11 mouse cellular contexts compared by ENCODE assay signal in the genomic region with DNA sequence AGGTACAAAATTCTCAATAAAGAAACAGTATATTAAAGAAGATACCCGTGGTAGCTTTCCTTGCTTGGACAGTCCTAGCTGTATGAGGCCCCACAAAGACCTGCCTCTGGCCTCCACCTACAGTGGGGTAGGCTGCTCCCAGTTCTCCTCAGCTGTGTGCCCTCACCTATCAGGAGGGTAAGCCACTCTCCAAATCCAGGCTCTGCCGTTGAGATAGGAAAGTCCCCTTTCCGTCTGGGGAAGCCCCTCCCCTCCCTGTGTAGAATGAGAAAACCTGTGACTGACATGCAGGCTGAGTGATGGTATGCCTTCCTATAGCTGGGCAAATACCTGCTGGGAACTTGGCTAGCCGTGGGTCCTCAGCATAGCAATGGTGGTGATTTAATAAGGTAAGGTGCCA.
DNase-seq lines count a peak whose midpoint lies in the region; ATAC-seq and TF ChIP-seq lines count a peak whose summit lies in the region.
"Had no signal": no experiment of that assay in that cellular context is flagged by ENCODE, and none has a peak within 500 bp of the region (broad histone marks: within the 10 kb centered on the region; RNA-seq: fewer than 3 reads in every experiment).

No protein-coding gene starts in this region.

- H3K36me3 ChIP-seq in forebrain, embryonic 15.5 days, result no peaks in the 10 kb centered on the region
- H3K36me3 ChIP-seq in forebrain, postnatal 0 days (ENCODE audit: insufficient read depth), result no peaks in the 10 kb centered on the region
- H3K36me3 ChIP-seq in lung, embryonic 16.5 days (ENCODE audit: control insufficient read depth, insufficient read depth, low read length), result no peaks in the 10 kb centered on the region
- H3K36me3 ChIP-seq in lung, postnatal 0 days (ENCODE audit: insufficient read depth, low read length), result no peaks in the 10 kb centered on the region
- no peaks in the 10 kb centered on the region for H3K36me3 ChIP-seq in hindbrain, postnatal 0 days (ENCODE audit: insufficient read depth, low read length)
- H3K36me3 ChIP-seq in neural tube, embryonic 15.5 days, result no peaks in the 10 kb centered on the region
- H3K36me3 ChIP-seq: G1E; liver, embryonic 15.5 days had no signal

- intact Hi-C loops in left cerebral cortex, postnatal 4 days (cut with DNase I), result loop anchor here (5.0 kb wide), 1 partner anchor 509 kb away; no protein-coding TSS in a partner anchor

- H3K9ac ChIP-seq in forebrain, embryonic 15.5 days (replicated peaks), result no peak overlapping the region
- H3K9ac ChIP-seq in forebrain, postnatal 0 days, result no peak overlapping the region
- H3K9ac ChIP-seq in lung, embryonic 16.5 days (ENCODE audit: low read length), result no peak overlapping the region
- no peak overlapping the region for H3K9ac ChIP-seq in lung, postnatal 0 days (replicated peaks; ENCODE audit: low read depth)
- no peak overlapping the region for H3K9ac ChIP-seq in hindbrain, postnatal 0 days (replicated peaks; ENCODE audit: low read length)
- H3K9ac ChIP-seq in neural tube, embryonic 15.5 days (replicated peaks), result no peak overlapping the region
- H3K9ac ChIP-seq: limb, embryonic 12.5 days; liver, embryonic 15.5 days had no signal

- H3K27me3 ChIP-seq in forebrain, embryonic 15.5 days, result no peaks in the 10 kb centered on the region
- H3K27me3 ChIP-seq in forebrain, postnatal 0 days (ENCODE audit: insufficient read depth, low read length), result no peaks in the 10 kb centered on the region
- H3K27me3 ChIP-seq in lung, embryonic 16.5 days (ENCODE audit: control insufficient read depth, insufficient read depth, low read depth, low read length), result no peaks in the 10 kb centered on the region
- H3K27me3 ChIP-seq in lung, postnatal 0 days (replicated peaks; ENCODE audit: insufficient read depth, low read length), result no peaks in the 10 kb centered on the region
- H3K27me3 ChIP-seq in hindbrain, postnatal 0 days (ENCODE audit: insufficient read depth, low read length), result no peaks in the 10 kb centered on the region
- no peaks in the 10 kb centered on the region for H3K27me3 ChIP-seq in neural tube, embryonic 15.5 days (replicated peaks)
- H3K27me3 ChIP-seq: limb, embryonic 12.5 days; liver, embryonic 15.5 days had no signal

- H3K4me1 ChIP-seq in forebrain, embryonic 15.5 days, result peaks cover 38% of the 10 kb centered on the region
- peaks cover 15% of the 10 kb centered on the region; the same call in 1 of the 2 replicates for H3K4me1 ChIP-seq in forebrain, postnatal 0 days (ENCODE audit: insufficient read depth)
- H3K4me1 ChIP-seq in lung, embryonic 16.5 days (replicated peaks; ENCODE audit: control insufficient read depth, insufficient read depth, low read length), result peaks cover 16% of the 10 kb centered on the region
- H3K4me1 ChIP-seq in lung, postnatal 0 days (ENCODE audit: insufficient read depth, low read depth, low read length), result no peaks in the 10 kb centered on the region
- peaks cover 27% of the 10 kb centered on the region for H3K4me1 ChIP-seq in hindbrain, postnatal 0 days (ENCODE audit: insufficient read depth, low read length)
- peaks cover 45% of the 10 kb centered on the region for H3K4me1 ChIP-seq in neural tube, embryonic 15.5 days
- H3K4me1 ChIP-seq: liver, embryonic 15.5 days had no signal

- no peak overlapping the region for H3K4me2 ChIP-seq in forebrain, embryonic 15.5 days (replicated peaks)
- no peak overlapping the region for H3K4me2 ChIP-seq in forebrain, postnatal 0 days (ENCODE audit: low read depth)
- H3K4me2 ChIP-seq in lung, embryonic 16.5 days (ENCODE audit: low read depth, low read length), result no peak overlapping the region
- no peak overlapping the region for H3K4me2 ChIP-seq in lung, postnatal 0 days (replicated peaks; ENCODE audit: low read depth, low read length)
- H3K4me2 ChIP-seq in hindbrain, postnatal 0 days (ENCODE audit: low read depth, low read length), result no peak overlapping the region
- H3K4me2 ChIP-seq in neural tube, embryonic 15.5 days, result no peak overlapping the region
- H3K4me2 ChIP-seq: limb, embryonic 12.5 days; liver, embryonic 15.5 days had no signal

- 55% methylated on average over 4 of the region's 4 CpGs for WGBS in forebrain, embryonic 15.5 days
- WGBS in forebrain, postnatal 0 days, result 56% methylated on average over 4 of the region's 4 CpGs
- 46% methylated on average over 4 of the region's 4 CpGs for WGBS in lung, embryonic 16.5 days
- whole genome bisulfite sequencing in lung, postnatal 0 days, result 48% methylated on average over 4 of the region's 4 CpGs
- 40% methylated on average over 4 of the region's 4 CpGs for WGBS in hindbrain, postnatal 0 days
- 65% methylated on average over 4 of the region's 4 CpGs for WGBS in neural tube, embryonic 15.5 days

- no peak for DNase-seq in forebrain, postnatal 0 days
- no peak for DNase-seq in lung, postnatal 0 days (ENCODE audit: low spot score)
- DNase-seq in hindbrain, postnatal 0 days (ENCODE audit: low spot score), result no peak
- DNase-seq in left cerebral cortex, postnatal 4 days, result no peak
- DNase-seq in thymus, postnatal 10 days (ENCODE audit: low spot score in 2 of 2), result no peak

- no peaks in the 10 kb centered on the region for H3K9me3 ChIP-seq in forebrain, embryonic 15.5 days
- no peaks in the 10 kb centered on the region for H3K9me3 ChIP-seq in forebrain, postnatal 0 days (ENCODE audit: low read length)
- no peaks in the 10 kb centered on the region for H3K9me3 ChIP-seq in lung, embryonic 16.5 days (ENCODE audit: control insufficient read depth, low read length)
- no peaks in the 10 kb centered on the region for H3K9me3 ChIP-seq in lung, postnatal 0 days (ENCODE audit: low read length)
- H3K9me3 ChIP-seq in hindbrain, postnatal 0 days (ENCODE audit: low read length), result no peaks in the 10 kb centered on the region
- H3K9me3 ChIP-seq in neural tube, embryonic 15.5 days (replicated peaks), result no peaks in the 10 kb centered on the region
- H3K9me3 ChIP-seq: limb, embryonic 12.5 days; liver, embryonic 15.5 days had no signal

- no peak for TF ChIP-seq CTCF in forebrain, postnatal 0 days (IDR thresholded peaks at IDR 0.05; ENCODE audit: low read depth)
- no peak for TF ChIP-seq CTCF in lung, postnatal 0 days (IDR thresholded peaks at IDR 0.05)
- TF ChIP-seq CTCF in hindbrain, postnatal 0 days (IDR thresholded peaks at IDR 0.05; ENCODE audit: low read depth), result no peak

- no peak for TF ChIP-seq EP300 in lung, postnatal 0 days (IDR thresholded peaks at IDR 0.05)

- peak; percentile 8 for ATAC-seq in forebrain, embryonic 15.5 days (replicated peaks)
- ATAC-seq in forebrain, postnatal 0 days, result no peak
- ATAC-seq in lung, embryonic 16.5 days (ENCODE audit: low read depth), result no peak
- no peak for ATAC-seq in lung, postnatal 0 days
- no peak for ATAC-seq in hindbrain, postnatal 0 days
- no peak for ATAC-seq in neural tube, embryonic 15.5 days (ENCODE audit: low FRiP score)

- no peak overlapping the region for H3K4me3 ChIP-seq in forebrain, embryonic 15.5 days
- no peak overlapping the region for H3K4me3 ChIP-seq in forebrain, postnatal 0 days (ENCODE audit: low read depth, low read length)
- H3K4me3 ChIP-seq in lung, embryonic 16.5 days (ENCODE audit: low read length), result no peak overlapping the region
- no peak overlapping the region for H3K4me3 ChIP-seq in lung, postnatal 0 days (ENCODE audit: low read depth, low read length)
- no peak overlapping the region for H3K4me3 ChIP-seq in hindbrain, postnatal 0 days (ENCODE audit: low read length)
- H3K4me3 ChIP-seq in neural tube, embryonic 15.5 days (replicated peaks), result no peak overlapping the region
- H3K4me3 ChIP-seq: limb, embryonic 12.5 days; liver, embryonic 15.5 days had no signal

- H3K27ac ChIP-seq in forebrain, embryonic 15.5 days (replicated peaks), result peak overlapping the region; percentile 77
- H3K27ac ChIP-seq in forebrain, postnatal 0 days (ENCODE audit: low read depth, low read length), result no peak overlapping the region
- peak overlapping the region; percentile 16; the same call in 1 of the 2 replicates for H3K27ac ChIP-seq in lung, embryonic 16.5 days (ENCODE audit: low read length)
- no peak overlapping the region for H3K27ac ChIP-seq in lung, postnatal 0 days (ENCODE audit: low read length)
- peak overlapping the region; percentile 88 for H3K27ac ChIP-seq in hindbrain, postnatal 0 days
- H3K27ac ChIP-seq in neural tube, embryonic 15.5 days (replicated peaks), result peak overlapping the region; percentile 81
- H3K27ac ChIP-seq: limb, embryonic 12.5 days; liver, embryonic 15.5 days had no signal

Comparison
In these comparisons a context has a peak if more than half of its experiments do, and no peak if none do; other contexts are left out.
1. H3K27ac ChIP-seq: peak in forebrain, embryonic 15.5 days (single experiment), lung, embryonic 16.5 days (single experiment), hindbrain, postnatal 0 days (single experiment) and neural tube, embryonic 15.5 days (single experiment); none in forebrain, postnatal 0 days (single experiment) and lung, postnatal 0 days (single experiment).